Mouse (Mus musculus): Measurements from ENCODE around the gene Ggact. TPM values are rescaled to one million over a fixed set of nuclear protein-coding genes. Genes with fewer than 3 reads are reported as not detected.
A peak's percentile ranks its signal among the peaks of the same experiment; 100 is the strongest.

Ggact gene
- total RNA-seq, 2 experiments from 2014 or later = 37.0 to 55.3 TPM

DNA sequence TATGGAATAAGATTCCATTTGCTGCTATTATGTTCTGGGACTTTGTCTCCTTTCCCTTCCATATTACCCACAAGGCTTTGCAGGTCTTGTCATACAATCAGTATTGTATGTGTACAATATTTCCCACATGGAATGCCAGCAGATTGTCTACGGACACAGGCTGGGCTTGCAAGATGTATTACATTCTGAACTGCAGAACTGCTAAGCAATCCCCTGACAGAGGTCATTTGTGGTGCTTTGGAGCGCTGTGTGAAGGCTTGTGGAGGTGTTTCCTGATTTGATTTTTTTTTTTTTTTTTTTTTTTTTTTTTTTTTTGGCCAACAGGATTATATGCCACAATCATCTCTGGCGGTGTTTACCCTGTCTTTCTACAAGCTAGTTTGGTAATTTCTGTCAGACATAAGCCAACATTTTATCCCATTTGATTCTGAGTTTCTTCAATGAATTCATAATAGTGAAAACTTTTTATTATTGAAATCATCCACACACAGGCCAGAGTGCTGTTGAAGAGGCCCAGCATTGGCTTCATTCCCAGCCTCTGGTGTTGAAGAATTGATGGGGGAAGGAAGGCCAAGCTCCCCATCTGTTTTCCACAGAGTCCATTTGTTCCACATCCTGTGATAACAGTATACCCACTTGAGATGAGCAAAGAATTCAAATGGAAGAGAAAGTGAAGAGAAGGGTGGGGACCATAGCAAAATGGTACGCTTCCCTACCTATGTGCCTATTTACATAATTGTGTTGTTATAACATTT lies 45.8 kb downstream of the Ggact start:
- no peak for DNase-seq

- DNase-seq = no peak
These were observed 48.0 kb downstream of the Ggact start for GRCm38 (mm10) chr14:122865462-122866129.

DNA sequence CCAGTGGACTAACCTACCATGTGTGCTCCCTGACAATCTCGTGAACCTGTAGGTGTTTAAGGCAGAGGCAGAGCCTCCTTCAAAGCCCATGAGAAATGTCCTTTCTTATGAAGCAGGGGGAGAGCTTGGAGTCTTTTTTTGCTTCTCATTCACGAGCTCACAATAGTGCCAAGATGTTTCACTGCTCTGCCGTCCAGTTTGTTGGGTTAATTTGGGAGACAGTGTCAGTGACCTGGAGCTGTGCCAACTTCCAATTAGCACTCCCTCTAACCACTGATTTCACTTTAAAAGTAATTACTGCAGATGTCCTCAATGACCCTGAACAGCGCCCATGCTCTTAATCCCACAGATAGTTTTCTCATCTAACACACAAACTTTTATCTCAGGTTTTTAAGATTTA lies 50.9 kb downstream of the Ggact start:
- DNase-seq = no peak

GRCm38 (mm10) chr14:122859792-122860191 lies 53.8 kb downstream of the Ggact start:
- no peak for DNase-seq

DNA sequence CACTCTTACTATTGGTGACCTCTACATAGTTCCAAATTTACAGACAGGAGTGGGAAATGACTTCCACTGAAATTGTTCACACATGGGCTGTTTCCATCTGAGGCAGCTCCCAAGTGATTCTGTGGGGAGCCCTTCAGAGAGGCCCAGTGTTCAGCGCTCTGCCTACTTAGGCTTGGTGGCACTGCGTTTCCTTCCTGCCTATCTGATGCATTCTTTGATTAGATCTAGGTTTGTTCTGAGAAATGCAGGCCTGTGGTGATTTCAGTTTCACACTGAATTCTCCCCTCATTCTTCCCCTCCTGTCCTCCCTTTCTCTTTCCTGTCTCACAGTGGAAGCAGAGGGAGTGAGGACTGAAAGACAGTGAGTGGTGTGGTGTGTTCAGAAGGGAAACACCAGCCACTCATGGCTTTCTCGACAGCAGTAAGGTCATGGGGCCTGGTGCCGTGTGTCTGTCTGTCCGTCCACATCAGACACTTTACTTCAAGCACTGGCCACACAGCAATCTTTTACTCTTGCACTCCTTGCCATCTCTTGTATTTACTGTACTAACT lies 61.0 kb downstream of the Ggact start:
- DNase-seq = no peak

GRCm38 (mm10) chr14:122837018-122837417 lies 76.5 kb downstream of the Ggact start:
- DNase-seq = no peak

DNA sequence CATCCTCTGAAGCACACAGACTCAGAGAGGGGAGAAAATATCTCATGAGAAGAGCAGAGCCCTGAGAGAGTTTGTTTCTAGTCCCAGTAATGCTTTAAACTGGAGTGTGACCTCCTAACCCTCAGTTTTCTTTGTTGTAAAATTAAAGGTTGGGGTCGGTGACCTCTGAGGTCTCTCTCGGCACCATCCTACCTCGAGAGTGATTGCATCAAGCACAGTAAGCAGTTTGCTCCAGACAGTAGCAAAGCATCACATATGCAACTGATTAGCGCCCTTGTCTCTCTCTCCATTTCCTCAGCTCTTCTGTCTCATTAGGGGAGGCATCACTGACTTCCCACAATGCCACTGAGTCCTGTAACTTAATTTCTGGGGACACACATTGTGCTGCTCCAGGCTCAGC lies 77.3 kb downstream of the Ggact start:
- no peak for DNase-seq

GRCm38 (mm10) chr14:122835487-122836190 lies 77.9 kb downstream of the Ggact start:
- no peak for DNase-seq

GRCm38 (mm10) chr14:122834753-122835152 lies 78.8 kb downstream of the Ggact start:
- no peak for DNase-seq

DNA sequence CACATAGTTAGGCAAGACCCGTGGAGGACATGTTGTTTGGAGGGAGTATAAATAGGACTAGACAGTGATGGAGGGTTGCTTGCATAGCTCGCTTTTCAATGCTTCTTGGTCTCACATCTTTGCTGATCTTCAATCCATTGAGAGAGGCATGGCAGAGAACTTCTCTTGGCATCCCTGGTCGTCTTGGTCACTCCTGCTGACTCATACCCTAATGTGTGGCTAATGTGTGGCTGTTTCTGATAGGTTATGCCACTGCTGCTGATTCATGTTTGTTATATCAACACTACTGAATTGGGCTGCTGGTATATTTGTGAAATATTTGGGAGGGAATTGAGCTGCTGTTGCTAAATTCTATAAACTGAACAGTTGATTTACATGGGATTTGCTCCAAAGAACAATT lies 79.9 kb downstream of the Ggact start:
- DNase-seq = peak in 1 of 2 experiments; percentile 4

- DNase-seq = no peak
These were observed 83.1 kb downstream of the Ggact start for GRCm38 (mm10) chr14:122830433-122830832.

DNA sequence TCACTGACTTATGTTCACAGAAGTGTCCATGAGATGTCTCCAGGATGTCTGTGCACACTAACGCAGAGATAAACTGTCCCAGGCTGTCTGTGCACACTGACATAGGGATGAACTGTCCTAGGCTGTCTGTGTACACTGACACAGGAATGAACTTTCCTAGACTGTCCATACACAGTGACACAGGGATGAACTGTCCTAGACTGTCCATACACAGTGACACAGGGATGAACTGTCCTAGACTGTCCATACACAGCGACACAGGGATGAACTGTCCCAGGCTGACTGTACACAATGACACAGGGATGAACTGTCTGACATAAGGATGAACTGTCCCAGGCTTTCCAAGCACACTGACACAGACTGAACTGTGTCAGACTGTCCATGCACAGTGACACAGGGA lies 88.1 kb downstream of the Ggact start:
- DNase-seq = no peak

DNA sequence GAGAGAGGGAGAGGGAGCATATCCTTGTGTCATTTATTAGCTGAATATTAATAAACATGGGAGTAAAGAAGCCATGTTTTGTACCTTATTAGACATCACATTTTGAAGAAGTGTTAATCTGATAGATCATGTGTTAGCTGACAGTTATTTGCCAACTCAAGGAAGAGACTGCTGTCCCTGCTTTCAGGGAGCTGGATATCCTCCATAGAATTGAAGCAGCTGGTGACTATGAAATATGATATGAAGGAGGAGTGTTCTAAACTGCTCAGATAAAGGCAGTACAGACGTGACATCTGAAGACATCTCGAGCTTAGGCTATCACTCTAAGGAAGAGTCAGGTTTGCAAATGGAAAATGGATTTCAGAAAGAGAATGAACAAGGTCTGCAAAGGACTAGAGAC lies 89.8 kb downstream of the Ggact start:
- DNase-seq = no peak

GRCm38 (mm10) chr14:122821002-122821401 lies 92.6 kb downstream of the Ggact start:
- no peak for DNase-seq

GRCm38 (mm10) chr14:122800296-122800695 lies 113.3 kb downstream of the Ggact start:
- DNase-seq = no peak

- DNase-seq = no peak
These were observed 120.2 kb downstream of the Ggact start for GRCm38 (mm10) chr14:122793368-122793767.

DNA sequence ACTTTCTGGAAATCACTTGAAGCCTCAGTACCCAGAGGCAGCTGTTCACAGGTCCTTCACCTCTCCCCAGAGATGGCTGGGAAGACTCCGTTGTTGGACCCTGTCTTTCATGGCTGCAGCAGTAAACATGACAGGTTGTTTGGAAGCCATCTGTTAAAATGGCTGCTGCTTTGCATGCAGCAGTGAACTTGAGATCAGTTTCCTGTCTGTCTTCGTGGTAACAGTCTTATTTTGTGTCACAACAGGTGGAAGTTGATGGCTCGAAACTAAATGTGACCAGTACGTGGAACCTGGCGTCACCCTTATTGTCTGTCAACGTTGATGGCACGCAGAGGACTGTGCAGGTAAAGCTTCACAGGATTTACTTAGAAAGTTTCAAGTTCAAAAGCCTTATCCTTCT lies 123.4 kb downstream of the Ggact start:
- no peak for DNase-seq

DNA sequence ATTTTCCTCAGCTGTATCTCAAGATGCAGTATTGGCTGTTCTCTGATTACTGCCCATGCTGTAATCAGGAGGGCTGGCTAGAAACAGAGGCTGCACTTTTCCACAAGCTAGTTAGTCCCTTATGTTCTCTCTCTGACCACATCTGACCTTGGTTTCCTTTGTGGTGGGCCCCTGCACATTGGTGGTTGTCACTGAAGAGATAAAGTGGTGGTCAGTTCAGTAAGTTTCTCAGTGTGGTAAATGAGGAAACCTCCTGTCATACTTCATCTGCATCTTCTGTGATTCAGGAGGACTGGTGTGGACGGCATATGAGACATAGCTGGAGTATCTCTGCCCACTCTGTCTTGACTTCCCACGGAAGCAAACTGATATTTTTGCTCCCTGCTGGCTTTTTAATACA lies 125.4 kb downstream of the Ggact start:
- DNase-seq = no peak

GRCm38 (mm10) chr14:122784701-122785100 lies 128.9 kb downstream of the Ggact start:
- no peak for DNase-seq

DNA sequence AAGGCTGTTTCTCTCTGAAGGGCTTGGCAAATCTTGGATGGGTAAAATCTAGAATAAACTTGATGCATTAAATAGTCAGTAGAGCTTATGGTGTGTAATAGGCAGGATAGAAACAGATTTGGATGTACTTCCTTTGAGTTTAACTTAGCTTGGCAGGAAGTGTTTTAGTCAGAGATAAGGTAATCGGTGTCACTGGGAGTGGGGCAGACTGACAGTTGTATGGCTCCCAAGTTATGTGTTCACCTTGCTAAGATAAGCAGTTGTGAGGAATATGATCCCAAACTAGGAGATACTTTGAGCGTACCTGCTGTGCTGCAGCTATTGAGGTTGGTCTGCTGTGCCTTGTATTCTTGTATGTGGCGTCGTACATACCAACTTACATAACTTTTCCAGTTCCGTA lies 147.1 kb downstream of the Ggact start:
- DNase-seq = no peak
